Mouse (Mus musculus): Measurements from ENCODE around the gene Arap2. TPM values are rescaled to one million over a fixed set of nuclear protein-coding genes. Genes with fewer than 3 reads are reported as not detected.

Arap2 gene
- polyA plus RNA-seq, 1 experiment: 4.5 TPM

- Histone ChIP-seq H3K27ac (ENCODE audit: insufficient read depth, low read length) (no peak overlapping the region), H3K4me1 (ENCODE audit: control insufficient read depth, insufficient read depth, insufficient read length) (no peaks in the 10 kb centered on the region), H3K27me3 (ENCODE audit: control insufficient read depth, insufficient read depth, low read length) (no peaks in the 10 kb centered on the region), H3K4me3 (ENCODE audit: extremely low read depth, insufficient read depth, insufficient read length) (no peak overlapping the region), H3K36me3 (ENCODE audit: control insufficient read depth, insufficient read depth, low read length) (peaks cover 6% of the 10 kb centered on the region; the same call in 1 of the 2 replicates)
- WGBS: 95% methylated on average over 8 of the region's 8 CpGs
- no peak for DNase-seq (ENCODE audit: low read depth in 1 of 2, low spot score in 2 of 2)
- TF ChIP-seq CTCF (IDR thresholded peaks at IDR 0.05; ENCODE audit: extremely low read depth, insufficient read depth, insufficient read length, insufficient replicate concordance): no peak
- TF ChIP-seq POLR2A (IDR thresholded peaks at IDR 0.05; ENCODE audit: low read depth, low read length): no peak
Measured at GRCm38 (mm10) chr5:62640501-62640900, 125.5 kb downstream of the Arap2 start.

- no peak for TF ChIP-seq CTCF (IDR thresholded peaks at IDR 0.05; ENCODE audit: extremely low read depth, insufficient read depth, insufficient read length, insufficient replicate concordance)
- TF ChIP-seq POLR2A (IDR thresholded peaks at IDR 0.05; ENCODE audit: low read depth, low read length): no peak
- peaks cover 6% of the 10 kb centered on the region; the same call in 1 of the 2 replicates for H3K36me3 ChIP-seq (ENCODE audit: control insufficient read depth, insufficient read depth, low read length)
- no peak overlapping the region for H3K27ac ChIP-seq (ENCODE audit: insufficient read depth, low read length)
- WGBS: 93% methylated on average over 3 of the region's 3 CpGs
- DNase-seq (ENCODE audit: low read depth in 1 of 2, low spot score in 2 of 2): no peak
- H3K27me3 ChIP-seq (ENCODE audit: control insufficient read depth, insufficient read depth, low read length): no peaks in the 10 kb centered on the region
- H3K4me1 ChIP-seq (ENCODE audit: control insufficient read depth, insufficient read depth, insufficient read length): no peaks in the 10 kb centered on the region
- H3K4me3 ChIP-seq (ENCODE audit: extremely low read depth, insufficient read depth, insufficient read length): no peak overlapping the region
Measured at GRCm38 (mm10) chr5:62636341-62636740, 129.6 kb downstream of the Arap2 start.

GRCm38 (mm10) chr5:62628901-62629300 is 137.1 kb downstream of the Arap2 start:
- Histone ChIP-seq H3K4me1 (ENCODE audit: control insufficient read depth, insufficient read depth, insufficient read length) (no peaks in the 10 kb centered on the region), H3K36me3 (ENCODE audit: control insufficient read depth, insufficient read depth, low read length) (peaks cover 11% of the 10 kb centered on the region), H3K27me3 (ENCODE audit: control insufficient read depth, insufficient read depth, low read length) (no peaks in the 10 kb centered on the region), H3K4me3 (ENCODE audit: extremely low read depth, insufficient read depth, insufficient read length) (no peak overlapping the region), H3K27ac (ENCODE audit: insufficient read depth, low read length) (no peak overlapping the region)
- 94% methylated on average over 5 of the region's 5 CpGs for WGBS
- DNase-seq (ENCODE audit: low read depth in 1 of 2, low spot score in 2 of 2): no peak
- TF ChIP-seq POLR2A (IDR thresholded peaks at IDR 0.05; ENCODE audit: low read depth, low read length) (no peak), CTCF (IDR thresholded peaks at IDR 0.05; ENCODE audit: extremely low read depth, insufficient read depth, insufficient read length, insufficient replicate concordance) (no peak)

GRCm38 (mm10) chr5:62622848-62623479 is 143.0 kb downstream of the Arap2 start:
- TF ChIP-seq CTCF (IDR thresholded peaks at IDR 0.05; ENCODE audit: extremely low read depth, insufficient read depth, insufficient read length, insufficient replicate concordance) (no peak), POLR2A (IDR thresholded peaks at IDR 0.05; ENCODE audit: low read depth, low read length) (no peak)
- no peak for DNase-seq (ENCODE audit: low read depth in 1 of 2, low spot score in 2 of 2)
- H3K27ac ChIP-seq (ENCODE audit: insufficient read depth, low read length): no peak overlapping the region
- no peaks in the 10 kb centered on the region for H3K27me3 ChIP-seq (ENCODE audit: control insufficient read depth, insufficient read depth, low read length)
- H3K4me1 ChIP-seq (ENCODE audit: control insufficient read depth, insufficient read depth, insufficient read length): no peaks in the 10 kb centered on the region
- H3K36me3 ChIP-seq (ENCODE audit: control insufficient read depth, insufficient read depth, low read length): peaks cover 13% of the 10 kb centered on the region
- WGBS: 92% methylated on average over 11 of the region's 11 CpGs
- no peak overlapping the region for H3K4me3 ChIP-seq (ENCODE audit: extremely low read depth, insufficient read depth, insufficient read length)

GRCm38 (mm10) chr5:62618286-62618685 is 147.7 kb downstream of the Arap2 start:
- Histone ChIP-seq H3K4me3 (ENCODE audit: extremely low read depth, insufficient read depth, insufficient read length) (no peak overlapping the region), H3K27ac (ENCODE audit: insufficient read depth, low read length) (no peak overlapping the region), H3K4me1 (ENCODE audit: control insufficient read depth, insufficient read depth, insufficient read length) (no peaks in the 10 kb centered on the region), H3K36me3 (ENCODE audit: control insufficient read depth, insufficient read depth, low read length) (peaks cover 23% of the 10 kb centered on the region), H3K27me3 (ENCODE audit: control insufficient read depth, insufficient read depth, low read length) (no peaks in the 10 kb centered on the region)
- TF ChIP-seq POLR2A (IDR thresholded peaks at IDR 0.05; ENCODE audit: low read depth, low read length) (no peak), CTCF (IDR thresholded peaks at IDR 0.05; ENCODE audit: extremely low read depth, insufficient read depth, insufficient read length, insufficient replicate concordance) (no peak)
- DNase-seq (ENCODE audit: low read depth in 1 of 2, low spot score in 2 of 2): no peak

- no peaks in the 10 kb centered on the region for H3K4me1 ChIP-seq (ENCODE audit: control insufficient read depth, insufficient read depth, insufficient read length)
- 84% methylated on average over 3 of the region's 3 CpGs for WGBS
- H3K27ac ChIP-seq (ENCODE audit: insufficient read depth, low read length): no peak overlapping the region
- DNase-seq (ENCODE audit: low read depth in 1 of 2, low spot score in 2 of 2): no peak
- H3K27me3 ChIP-seq (ENCODE audit: control insufficient read depth, insufficient read depth, low read length): no peaks in the 10 kb centered on the region
- no peak overlapping the region for H3K4me3 ChIP-seq (ENCODE audit: extremely low read depth, insufficient read depth, insufficient read length)
- peaks cover 19% of the 10 kb centered on the region for H3K36me3 ChIP-seq (ENCODE audit: control insufficient read depth, insufficient read depth, low read length)
- no peak for TF ChIP-seq CTCF (IDR thresholded peaks at IDR 0.05; ENCODE audit: extremely low read depth, insufficient read depth, insufficient read length, insufficient replicate concordance)
- no peak for TF ChIP-seq POLR2A (IDR thresholded peaks at IDR 0.05; ENCODE audit: low read depth, low read length)
Measured at GRCm38 (mm10) chr5:62611990-62612389, 154.0 kb downstream of the Arap2 start.

- no peak for DNase-seq (ENCODE audit: low read depth in 1 of 2, low spot score in 2 of 2)
- 87% methylated on average over 1 of the region's 1 CpGs for WGBS
- no peaks in the 10 kb centered on the region for H3K4me1 ChIP-seq (ENCODE audit: control insufficient read depth, insufficient read depth, insufficient read length)
Measured at GRCm38 (mm10) chr5:62587348-62587747, 178.6 kb downstream of the Arap2 start.

More at GRCm38 (mm10) chr5:62587348-62587747, 178.6 kb downstream of the Arap2 start:
- no peaks in the 10 kb centered on the region for H3K36me3 ChIP-seq (ENCODE audit: control insufficient read depth, insufficient read depth, low read length)
- H3K27me3 ChIP-seq (ENCODE audit: control insufficient read depth, insufficient read depth, low read length): no peaks in the 10 kb centered on the region
- no peak for TF ChIP-seq CTCF (IDR thresholded peaks at IDR 0.05; ENCODE audit: extremely low read depth, insufficient read depth, insufficient read length, insufficient replicate concordance)
- H3K27ac ChIP-seq (ENCODE audit: insufficient read depth, low read length): no peak overlapping the region
- H3K4me3 ChIP-seq (ENCODE audit: extremely low read depth, insufficient read depth, insufficient read length): no peak overlapping the region

Data from spleen, adult 2 months (tissue).